Mouse (Mus musculus) heart, embryonic 10.5 days (tissue): ENCODE data around the gene Letm1. TPM values are rescaled to one million over a fixed set of nuclear protein-coding genes. Genes with fewer than 3 reads are reported as not detected.

Experiments used
- DNase-seq: peaks from one replicate; pipeline ENCODE4 v3.0.0-alpha.2; 2017; ENCODE audit warnings: low spot score
- H3K27ac ChIP-seq: fragments of 300-500 bp; sonication (generic); 2 replicates; pipeline ENCODE4 v1.5.1; 2016; ENCODE audit warnings: mild to moderate bottlenecking
- H3K27me3 ChIP-seq: fragments of 300-500 bp; sonication (generic); 2 replicates; pipeline ENCODE4 v1.6.1; 2016; ENCODE audit warnings: mild to moderate bottlenecking; ENCODE audit not compliant: poor library complexity, insufficient read depth, severe bottlenecking
- H3K36me3 ChIP-seq: fragments of 300-500 bp; sonication (generic); 2 replicates; pipeline ENCODE4 v1.6.1; 2016; ENCODE audit warnings: mild to moderate bottlenecking, moderate library complexity
- H3K4me1 ChIP-seq: fragments of 300-500 bp; sonication (generic); 2 replicates; pipeline ENCODE4 v1.6.1; 2016; ENCODE audit warnings: mild to moderate bottlenecking
- H3K4me3 ChIP-seq: fragments of 300-500 bp; sonication (generic); 2 replicates; pipeline ENCODE4 v1.5.1; 2016; ENCODE audit warnings: mild to moderate bottlenecking, moderate library complexity
- H3K9me3 ChIP-seq: fragments of 300-500 bp; sonication (generic); 2 replicates; pipeline ENCODE4 v1.6.1; 2016; ENCODE audit warnings: mild to moderate bottlenecking, moderate library complexity
- WGBS: fragments of 180-500 bp; shearing (Covaris S2); methylation state at CpG from one replicate; pipeline ENCODE4 v1.1.7; 2016; 5-methylcytosine and 5-hydroxymethylcytosine counted together
- polyA plus RNA-seq: library from polyadenylated mRNA; unstranded; fragments of >200 nt; fragmentation: Nextera tagmentation; extraction: Ambion mirVana; gene quantifications from 2 replicates; pipeline ENCODE4 v1.2.1, GENCODE M21; 2016

The Letm1 gene
- polyA plus RNA-seq, 1 experiment from 2014 or later = 56.3 TPM

DNA sequence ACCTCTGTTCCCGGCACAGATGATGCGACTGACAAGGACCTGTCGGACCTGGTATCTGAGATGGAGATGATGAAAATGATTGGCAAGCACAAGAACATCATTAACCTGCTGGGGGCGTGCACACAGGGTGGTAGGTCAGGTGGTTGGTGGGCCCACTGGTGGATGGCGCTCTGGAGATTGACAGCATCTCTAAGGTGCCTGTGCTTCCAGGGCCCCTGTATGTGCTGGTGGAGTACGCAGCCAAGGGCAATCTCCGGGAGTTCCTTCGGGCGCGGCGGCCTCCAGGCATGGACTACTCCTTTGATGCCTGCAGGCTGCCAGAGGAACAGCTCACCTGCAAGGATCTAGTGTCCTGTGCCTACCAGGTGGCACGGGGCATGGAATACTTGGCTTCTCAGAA, 48.8 kb downstream of the Letm1 start:
- Histone ChIP-seq H3K4me1 (peaks cover 11% of the 10 kb centered on the region), H3K27me3 (peaks cover 7% of the 10 kb centered on the region), H3K4me3 (no peak overlapping the region), H3K9me3 (no peaks in the 10 kb centered on the region), H3K27ac (no peak overlapping the region), H3K36me3 (peaks cover 66% of the 10 kb centered on the region)
- 92% methylated on average over 12 of the region's 12 CpGs for WGBS
- no peak for DNase-seq

DNA sequence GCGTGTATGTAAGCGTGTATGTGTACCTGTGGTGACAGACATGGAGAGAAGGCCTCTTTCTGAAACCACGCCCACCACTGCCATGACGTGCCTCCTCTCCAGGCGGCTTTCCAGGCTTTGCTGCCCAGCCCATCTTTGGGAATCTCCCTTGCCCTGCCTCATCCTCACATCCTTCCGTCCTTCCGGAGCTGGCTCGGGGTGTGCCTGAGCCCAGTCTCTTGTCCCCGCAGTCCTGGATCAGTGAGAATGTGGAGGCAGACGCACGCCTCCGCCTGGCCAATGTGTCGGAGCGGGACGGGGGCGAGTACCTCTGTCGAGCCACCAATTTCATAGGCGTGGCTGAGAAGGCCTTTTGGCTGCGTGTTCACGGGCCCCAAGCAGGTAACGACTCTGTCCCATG, 51.6 kb downstream of the Letm1 start:
- 60% methylated on average over 21 of the region's 21 CpGs for WGBS
- no peaks in the 10 kb centered on the region for H3K9me3 ChIP-seq
- H3K36me3 ChIP-seq = peaks cover 80% of the 10 kb centered on the region
- H3K27me3 ChIP-seq = peaks cover 26% of the 10 kb centered on the region
- H3K27ac ChIP-seq = no peak overlapping the region
- DNase-seq = no peak
- peaks cover 11% of the 10 kb centered on the region for H3K4me1 ChIP-seq
- H3K4me3 ChIP-seq = no peak overlapping the region

DNA sequence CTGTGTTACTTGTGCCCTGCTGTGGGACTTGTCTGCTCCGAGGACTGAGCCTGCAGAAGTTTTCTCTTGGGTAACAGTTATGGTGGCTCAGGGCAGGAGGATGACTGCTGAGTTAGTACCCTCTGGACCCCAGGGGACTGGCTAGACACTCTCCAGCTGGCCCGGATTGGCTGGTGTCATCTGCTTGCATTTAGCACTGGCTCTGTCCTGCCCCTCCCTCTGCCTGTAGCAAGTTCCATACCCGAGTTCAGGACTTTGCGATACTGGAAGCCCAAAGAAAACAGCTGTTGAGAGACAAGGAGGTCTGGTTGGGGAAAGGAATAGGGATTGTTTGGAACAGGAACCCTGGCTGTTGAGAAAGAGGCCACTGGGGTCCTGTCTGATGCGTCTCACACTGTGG, 52.1 kb downstream of the Letm1 start:
- H3K9me3 ChIP-seq = no peaks in the 10 kb centered on the region
- 55% methylated on average over 5 of the region's 5 CpGs for WGBS
- H3K27ac ChIP-seq = no peak overlapping the region
- no peak for DNase-seq
- no peak overlapping the region for H3K4me3 ChIP-seq
- peaks cover 77% of the 10 kb centered on the region for H3K36me3 ChIP-seq
- peaks cover 32% of the 10 kb centered on the region for H3K27me3 ChIP-seq
- peaks cover 11% of the 10 kb centered on the region for H3K4me1 ChIP-seq

DNA sequence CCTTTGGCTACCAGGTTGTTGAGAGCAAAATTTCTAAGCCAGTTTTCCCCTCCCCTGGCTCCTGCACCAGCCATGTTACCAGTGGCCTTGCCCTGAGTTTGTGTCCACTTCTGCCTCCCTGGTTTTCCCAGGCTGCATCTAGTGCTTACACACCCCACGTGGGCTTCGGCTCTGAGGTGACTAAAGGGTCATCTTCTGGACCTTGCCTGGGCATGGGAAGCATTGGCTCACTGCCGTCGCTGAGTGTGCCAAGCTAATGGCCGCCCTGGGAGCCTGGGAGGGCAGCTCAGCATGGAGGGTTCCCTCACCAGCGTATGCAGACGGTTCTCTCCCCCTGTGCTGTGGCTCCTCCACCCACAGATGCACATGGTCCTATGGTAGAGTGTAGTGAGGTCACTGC, 53.8 kb downstream of the Letm1 start:
- WGBS = 80% methylated on average over 7 of the region's 7 CpGs
- H3K9me3 ChIP-seq = no peaks in the 10 kb centered on the region
- no peak overlapping the region for H3K4me3 ChIP-seq
- no peak for DNase-seq
- no peak overlapping the region for H3K27ac ChIP-seq
- H3K36me3 ChIP-seq = peaks cover 60% of the 10 kb centered on the region
- H3K4me1 ChIP-seq = peaks cover 11% of the 10 kb centered on the region
- H3K27me3 ChIP-seq = peaks cover 48% of the 10 kb centered on the region

DNA sequence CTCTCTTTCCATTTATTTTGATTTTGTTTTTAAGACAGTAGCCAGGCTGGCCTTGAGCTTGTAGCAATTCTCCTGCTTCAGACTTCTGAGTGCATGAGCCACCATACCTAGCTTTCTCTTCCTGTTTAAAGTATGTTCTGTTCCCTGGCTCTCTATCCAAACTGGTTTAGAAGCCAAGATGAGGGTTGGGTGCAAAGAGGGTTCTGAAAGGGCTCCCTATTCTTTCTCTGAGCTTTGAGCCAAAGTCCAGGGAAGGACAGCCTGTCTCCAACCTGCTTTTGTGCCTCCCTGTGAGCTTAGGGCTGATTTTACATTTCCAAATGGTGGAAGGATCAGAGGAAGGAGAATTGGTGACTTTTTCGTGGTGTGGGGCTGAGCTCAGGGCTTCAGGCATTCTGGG, 55.7 kb downstream of the Letm1 start:
- DNase-seq = no peak
- no peak overlapping the region for H3K4me3 ChIP-seq
- peaks cover 41% of the 10 kb centered on the region for H3K36me3 ChIP-seq
- H3K4me1 ChIP-seq = peaks cover 30% of the 10 kb centered on the region
- peaks cover 68% of the 10 kb centered on the region for H3K27me3 ChIP-seq
- no peaks in the 10 kb centered on the region for H3K9me3 ChIP-seq
- no peak overlapping the region for H3K27ac ChIP-seq
- 84% methylated on average over 1 of the region's 1 CpGs for WGBS

DNA sequence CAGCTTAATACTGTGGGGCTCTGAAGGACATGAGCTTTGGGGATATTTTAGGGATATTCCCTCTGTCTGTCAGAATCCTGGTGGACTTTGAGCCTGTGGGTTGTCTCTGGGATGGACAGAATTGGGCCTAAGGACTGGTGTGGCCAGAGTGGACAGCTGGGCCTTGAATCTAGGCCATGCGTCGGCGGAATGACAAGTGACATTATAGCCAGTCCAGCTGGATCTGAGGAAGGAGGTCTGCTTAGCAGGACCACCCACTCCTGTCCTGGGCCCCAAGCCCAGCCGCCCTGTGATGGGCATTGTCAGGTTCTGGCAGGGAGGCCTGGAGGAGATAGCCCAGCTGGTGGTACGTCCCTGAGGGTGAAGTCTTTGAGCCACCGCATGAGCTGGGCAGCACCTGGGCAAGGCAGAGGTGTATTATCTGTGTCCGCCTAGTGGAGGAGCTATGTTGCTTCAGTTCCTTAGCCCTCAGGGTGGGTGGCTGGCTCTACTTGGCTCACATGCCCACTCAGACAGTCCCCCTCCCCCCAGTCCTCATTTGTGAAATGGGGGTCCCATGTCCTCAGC, 56.5 kb downstream of the Letm1 start:
- Histone ChIP-seq H3K4me1 (peaks cover 36% of the 10 kb centered on the region), H3K27me3 (peaks cover 71% of the 10 kb centered on the region)

DNA sequence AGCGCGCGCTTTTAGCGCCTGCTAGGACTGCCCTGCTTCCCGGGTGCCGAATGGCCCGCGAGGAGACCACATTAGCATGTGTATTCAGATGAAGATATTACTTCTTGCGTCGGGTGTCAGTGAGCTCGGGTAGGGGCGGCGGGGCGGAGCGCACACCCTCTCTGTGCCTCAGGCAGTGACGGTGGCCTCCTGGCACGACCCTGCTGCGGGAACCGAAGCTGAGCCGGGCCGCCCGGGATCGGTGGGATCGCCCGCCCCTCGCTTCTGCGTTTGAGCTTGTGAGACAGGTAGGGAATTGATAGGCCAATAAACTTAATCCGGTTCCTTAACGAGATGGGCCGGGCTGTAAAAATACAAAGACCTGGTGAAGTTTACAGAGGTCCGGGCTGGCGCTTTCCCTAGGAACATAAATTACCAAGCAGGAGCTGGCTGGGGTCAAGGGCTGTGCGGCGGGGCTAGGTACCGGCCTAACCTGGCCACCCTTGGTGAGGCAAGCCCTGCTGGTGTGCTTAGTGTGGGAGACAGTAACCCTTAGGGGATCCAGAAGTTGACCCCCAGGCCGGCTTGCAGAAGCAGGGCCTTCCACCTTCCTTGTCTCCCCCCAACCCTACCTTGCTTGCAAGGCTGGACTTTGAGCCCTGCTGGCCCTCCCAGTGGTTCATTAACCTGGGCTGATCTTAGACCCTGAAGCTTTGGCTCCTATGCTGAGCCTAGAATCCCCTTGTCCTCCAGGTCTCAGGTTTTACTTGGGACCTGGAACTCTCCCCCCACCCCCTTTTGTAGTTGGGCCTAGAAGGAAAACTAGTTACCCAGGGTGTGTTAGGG, 58.8 kb downstream of the Letm1 start:
- 7% methylated on average over 36 of the region's 36 CpGs for WGBS
- Histone ChIP-seq H3K4me3 (peak overlapping the region; percentile 82), H3K27ac (peak overlapping the region; percentile 67; the same call in 1 of the 2 replicates), H3K4me1 (peaks cover 40% of the 10 kb centered on the region), H3K36me3 (peaks cover 14% of the 10 kb centered on the region; the same call in 1 of the 2 replicates), H3K9me3 (no peaks in the 10 kb centered on the region), H3K27me3 (peaks cover 68% of the 10 kb centered on the region)
- no peak for DNase-seq

More for the DNA sequence above, 56.5 kb downstream of the Letm1 start:
- DNase-seq = no peak
- H3K27ac ChIP-seq = no peak overlapping the region
- H3K36me3 ChIP-seq = peaks cover 34% of the 10 kb centered on the region; the same call in 1 of the 2 replicates
- no peak overlapping the region for H3K4me3 ChIP-seq
- 76% methylated on average over 7 of the region's 7 CpGs for WGBS
- no peaks in the 10 kb centered on the region for H3K9me3 ChIP-seq

DNA sequence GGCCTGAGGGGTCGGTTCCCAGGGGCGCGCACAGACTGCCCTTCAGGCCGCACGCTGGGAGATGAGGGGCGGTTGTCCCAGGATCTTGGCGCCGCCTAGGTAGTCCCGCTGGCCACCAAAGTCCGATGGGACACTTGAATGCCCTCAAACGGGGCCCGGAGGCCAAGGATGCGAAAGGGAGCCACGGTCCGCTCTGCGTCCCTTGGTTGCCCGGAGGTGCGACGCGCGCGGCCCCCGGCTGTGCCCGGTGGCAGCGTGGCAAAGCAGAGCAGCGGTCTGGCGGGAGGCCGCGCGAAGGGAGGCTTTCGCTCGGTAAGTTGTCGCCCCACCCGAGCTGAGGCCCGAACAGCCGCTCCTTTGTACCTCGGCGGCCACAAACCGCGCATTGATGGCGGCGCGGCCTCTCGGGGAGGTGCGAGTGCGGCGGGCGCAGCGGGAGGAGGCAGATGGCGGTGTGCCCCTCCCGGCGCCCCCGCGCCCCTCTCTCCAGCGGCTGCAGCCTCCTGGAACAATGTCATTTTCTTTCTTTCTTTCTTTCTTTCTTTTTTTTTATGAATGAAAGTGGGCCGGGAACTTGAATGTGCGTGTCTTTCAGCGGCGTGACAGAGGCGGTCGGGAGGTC, 59.5 kb downstream of the Letm1 start:
- Histone ChIP-seq H3K27me3 (peaks cover 64% of the 10 kb centered on the region), H3K27ac (peak overlapping the region; percentile 67), H3K36me3 (peaks cover 9% of the 10 kb centered on the region; the same call in 1 of the 2 replicates), H3K4me3 (peak overlapping the region; percentile 82), H3K4me1 (peaks cover 47% of the 10 kb centered on the region), H3K9me3 (no peaks in the 10 kb centered on the region)
- WGBS = under 1% methylated on average over 60 of the region's 61 CpGs
- no peak for DNase-seq

DNA sequence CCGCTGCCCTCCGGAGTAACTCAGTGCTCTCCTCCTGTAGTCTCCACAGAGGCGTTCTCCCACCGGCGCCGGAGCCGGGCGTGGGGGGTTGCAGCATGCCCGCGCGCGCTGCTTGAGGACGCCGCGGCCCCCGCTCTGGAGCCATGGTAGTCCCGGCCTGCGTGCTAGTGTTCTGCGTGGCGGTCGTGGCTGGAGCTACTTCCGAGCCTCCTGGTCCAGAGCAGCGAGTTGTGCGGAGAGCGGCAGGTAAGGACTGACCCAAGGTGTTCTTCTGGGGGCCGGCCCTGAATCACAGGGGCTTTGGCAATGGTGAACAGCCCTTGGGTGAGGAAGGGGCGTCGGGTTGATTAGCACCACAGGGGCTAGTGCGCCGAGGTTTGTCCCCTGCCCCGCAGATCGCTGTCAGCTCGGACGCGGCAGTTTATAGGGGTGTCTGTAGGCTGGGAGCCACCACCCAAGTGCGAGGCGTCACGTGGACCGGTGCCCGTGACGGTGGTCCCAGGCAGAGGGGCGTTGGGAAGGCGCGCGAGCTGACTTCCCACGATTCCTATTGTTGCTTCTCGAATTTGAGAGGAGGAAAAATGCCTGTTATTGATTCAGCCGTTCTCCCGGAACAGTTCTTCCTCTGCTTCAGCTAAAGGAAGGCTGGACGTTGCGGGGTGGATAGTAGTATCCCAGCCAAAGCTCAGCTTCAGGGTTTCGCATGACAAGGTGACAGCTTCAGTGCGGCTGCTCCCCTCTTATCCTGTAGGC, 60.2 kb downstream of the Letm1 start:
- Histone ChIP-seq H3K27ac (peak overlapping the region; percentile 86), H3K36me3 (0 out of 2 replicates have a peak, but pooled peaks cover 3% of the 10 kb centered on the region), H3K9me3 (no peaks in the 10 kb centered on the region), H3K27me3 (peaks cover 57% of the 10 kb centered on the region), H3K4me3 (peak overlapping the region; percentile 82), H3K4me1 (peaks cover 49% of the 10 kb centered on the region)
- no peak for DNase-seq
- WGBS = under 1% methylated on average over 53 of the region's 53 CpGs

DNA sequence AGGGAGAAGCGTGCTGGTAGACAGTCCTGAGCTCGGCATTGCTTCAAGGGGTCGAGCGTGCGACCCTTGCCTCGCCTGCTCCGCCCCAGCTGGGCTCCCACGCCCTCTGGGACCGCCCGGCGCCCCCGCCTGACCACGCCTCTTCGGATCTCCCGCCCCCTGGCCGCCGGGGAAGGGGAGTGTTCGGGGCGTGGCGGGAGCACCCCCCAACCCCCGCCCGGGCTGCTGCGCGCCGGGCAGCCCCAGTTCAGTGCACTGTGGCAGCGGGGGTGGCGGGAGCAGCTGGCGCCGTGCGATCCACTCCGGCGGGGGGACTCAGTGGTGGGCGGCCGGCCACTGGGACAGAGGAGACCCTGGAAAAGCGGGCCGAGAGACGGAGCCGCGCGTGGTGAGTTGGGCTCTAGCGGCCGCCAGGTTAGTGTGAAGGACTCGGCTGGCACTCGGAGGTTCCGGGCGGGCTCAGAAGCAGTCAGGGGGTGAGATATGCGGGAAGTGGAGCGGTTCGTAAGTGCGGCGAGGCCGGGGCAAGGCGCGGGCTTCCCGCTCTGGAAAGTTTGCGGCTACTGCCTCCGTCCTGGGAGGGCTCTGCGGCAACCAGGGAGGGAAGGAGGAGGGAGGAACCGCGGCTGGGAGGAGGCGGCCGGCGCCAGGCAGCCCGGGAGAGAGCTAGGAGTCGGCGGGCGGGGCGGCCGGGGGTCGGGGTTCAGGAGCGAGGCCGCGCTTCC, 60.9 kb downstream of the Letm1 start, which contains the start of gene Fgfr3:
Fgfr3 (plus strand) TSS at position 134 of the 725 bp plus-strand sequence.
- Histone ChIP-seq H3K27ac (peak within 1 kb of the TSS; percentile 86), H3K9me3 (no peaks in the 10 kb centered on the region), H3K27me3 (peaks cover 54% of the 10 kb centered on the region), H3K36me3 (no peaks in the 10 kb centered on the region), H3K4me3 (peak within 1 kb of the TSS; percentile 82), H3K4me1 (peaks cover 54% of the 10 kb centered on the region)
- DNase-seq = peak; percentile 88
- WGBS = under 1% methylated on average over 72 of the region's 73 CpGs

DNA sequence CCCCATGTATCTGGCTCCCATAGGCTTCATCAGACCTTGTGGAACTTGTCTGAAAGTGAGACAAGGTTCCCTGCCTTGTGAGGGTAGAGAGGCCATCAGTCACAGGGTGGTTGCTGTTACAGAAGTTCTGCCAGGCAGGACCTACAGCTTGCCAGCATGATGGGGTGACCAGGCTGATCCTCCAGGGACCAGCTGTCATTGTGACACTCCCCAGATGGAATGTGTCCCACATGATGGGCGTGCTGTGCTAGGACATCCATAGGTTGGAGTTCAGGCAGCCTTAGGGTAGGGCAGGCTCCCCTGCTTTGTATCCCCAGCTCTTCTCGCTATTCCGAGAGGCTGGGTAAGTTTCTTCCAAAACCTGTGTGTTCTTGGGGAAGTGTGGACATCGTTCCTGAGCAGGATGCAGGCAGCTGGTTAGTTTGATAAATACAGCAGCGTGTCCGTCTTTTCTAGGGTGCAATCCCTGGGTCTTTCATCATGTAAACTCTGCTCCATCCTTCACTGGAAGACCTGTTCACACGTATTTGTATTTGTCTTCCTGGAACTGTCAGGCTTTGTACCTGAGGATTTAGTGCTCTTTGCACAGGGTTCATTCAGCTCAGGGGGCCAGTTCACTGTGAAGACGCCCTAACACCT, 61.6 kb downstream of the Letm1 start:
- H3K4me3 ChIP-seq = peak overlapping the region; percentile 82
- H3K9me3 ChIP-seq = no peaks in the 10 kb centered on the region
- H3K27ac ChIP-seq = peak overlapping the region; percentile 86; the same call in 1 of the 2 replicates
- H3K36me3 ChIP-seq = no peaks in the 10 kb centered on the region
- H3K27me3 ChIP-seq = peaks cover 47% of the 10 kb centered on the region
- DNase-seq = no peak
- peaks cover 61% of the 10 kb centered on the region for H3K4me1 ChIP-seq
- 3% methylated on average over 8 of the region's 8 CpGs for WGBS
